Mouse (Mus musculus): ENCODE results near the gene Pate3.
"Not testable (repeated sequence)": the region's sequence is repeated elsewhere in the genome, so short reads cannot be mapped to it uniquely, and the experiment has no call there.

The Pate3 gene

DNA sequence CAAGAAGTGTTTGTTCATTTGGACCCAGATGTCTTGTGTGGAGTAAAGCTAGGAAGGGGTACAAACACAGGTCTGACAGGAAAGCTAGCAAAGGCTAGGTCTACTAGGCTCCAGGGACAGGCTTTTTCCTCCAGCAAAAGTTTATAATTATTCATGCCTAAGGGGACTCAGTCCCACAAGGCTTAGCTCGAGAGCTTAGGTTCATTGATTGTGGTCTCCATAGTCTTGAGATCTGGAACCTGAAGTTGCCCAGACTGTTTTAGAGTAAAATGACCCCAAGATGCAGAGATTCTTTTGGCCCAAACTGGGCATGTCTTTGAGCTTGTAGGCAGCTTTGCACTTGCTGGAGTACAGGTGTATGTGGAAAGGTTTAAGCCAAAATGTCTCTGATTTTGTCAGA, at the start of gene Pate3:
Pate3 (minus strand) TSS at position 101 of the 400 bp plus-strand sequence.
- DNase-seq (ENCODE audit: extremely low spot score, low read depth, low spot score): no peak

DNA sequence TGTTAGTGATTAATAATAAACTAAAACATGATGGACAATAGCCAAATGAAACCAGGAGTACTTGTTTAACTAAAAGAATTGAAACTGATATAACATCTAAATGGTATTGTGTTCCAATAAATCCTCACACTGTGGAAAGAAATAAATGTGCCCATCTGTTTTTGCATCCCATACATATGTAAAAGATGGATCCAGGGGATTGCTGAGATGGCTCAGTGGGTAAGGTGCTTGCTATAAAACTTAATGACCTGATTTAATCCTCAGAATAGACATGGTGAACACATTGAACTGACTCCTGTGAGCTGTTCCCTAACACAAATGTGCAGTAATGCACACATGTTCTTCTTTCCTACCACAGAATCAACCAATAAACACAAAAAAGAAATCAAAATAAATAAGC, 43.9 kb upstream of the Pate3 start:
- DNase-seq (ENCODE audit: extremely low spot score, low read depth, low spot score): no peak

DNA sequence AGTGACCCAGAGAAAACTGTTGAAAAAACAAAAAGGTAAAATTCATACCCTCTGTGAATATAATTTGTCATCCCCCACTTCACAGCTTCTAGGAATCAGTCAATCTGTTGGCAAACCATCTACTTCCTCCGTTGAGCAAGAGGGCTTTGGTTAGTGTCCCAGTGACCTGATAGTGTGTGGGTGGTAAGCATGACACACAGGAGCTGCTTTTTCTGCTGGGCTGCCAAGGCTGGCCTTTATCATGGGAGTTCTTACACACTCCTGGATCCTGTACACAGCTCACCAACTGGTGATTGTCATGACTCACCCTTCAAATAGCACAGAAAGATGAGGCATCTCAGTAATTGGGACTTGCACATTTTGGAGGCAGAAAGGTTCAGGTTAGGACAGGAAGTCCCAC, 39.0 kb upstream of the Pate3 start, which contains the start of gene Pate1:
Pate1 (minus strand) TSS at position 378 of the 400 bp plus-strand sequence.
- DNase-seq (ENCODE audit: extremely low spot score, low read depth, low spot score): no peak

DNA sequence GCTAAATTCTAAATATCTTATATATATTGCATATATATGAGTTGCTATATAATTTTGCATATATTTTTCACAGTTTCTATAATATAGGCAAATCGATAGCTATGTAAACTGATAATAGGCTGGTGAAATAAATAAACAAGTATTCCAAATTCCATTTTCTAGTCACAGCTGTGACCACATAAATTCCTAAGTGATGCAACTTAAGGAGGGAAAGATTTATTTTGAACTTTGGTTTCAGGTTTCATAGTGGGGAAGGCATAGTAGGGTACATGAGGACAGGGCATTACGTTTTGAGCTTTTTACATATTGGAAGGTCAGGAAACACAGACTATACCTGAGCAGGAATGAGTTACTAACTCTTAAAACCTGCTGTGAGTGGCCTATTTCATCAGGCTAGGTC, 25.6 kb upstream of the Pate3 start:
- DNase-seq (ENCODE audit: extremely low spot score, low read depth, low spot score): no peak

DNA sequence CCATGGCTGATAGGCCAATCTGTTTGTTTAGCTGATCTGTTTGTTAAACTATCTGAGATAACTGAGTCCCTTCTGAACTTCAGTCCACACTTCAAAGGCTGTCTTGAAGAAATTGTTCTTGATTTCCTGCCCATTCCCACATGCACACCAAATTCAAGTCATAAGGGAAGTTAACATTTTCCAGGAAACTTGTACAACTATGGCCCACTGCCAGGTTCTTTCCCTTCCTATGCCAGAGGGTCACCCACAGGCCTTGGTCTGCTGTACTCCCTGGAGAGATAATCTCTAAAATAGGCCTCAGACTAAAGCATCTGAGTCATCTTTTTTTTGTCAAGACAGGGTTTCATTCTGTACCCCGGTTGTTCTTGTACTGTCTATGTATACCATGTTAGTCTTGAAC, 15.0 kb downstream of the Pate3 start:
- no peak for DNase-seq (ENCODE audit: extremely low spot score, low read depth, low spot score)

DNA sequence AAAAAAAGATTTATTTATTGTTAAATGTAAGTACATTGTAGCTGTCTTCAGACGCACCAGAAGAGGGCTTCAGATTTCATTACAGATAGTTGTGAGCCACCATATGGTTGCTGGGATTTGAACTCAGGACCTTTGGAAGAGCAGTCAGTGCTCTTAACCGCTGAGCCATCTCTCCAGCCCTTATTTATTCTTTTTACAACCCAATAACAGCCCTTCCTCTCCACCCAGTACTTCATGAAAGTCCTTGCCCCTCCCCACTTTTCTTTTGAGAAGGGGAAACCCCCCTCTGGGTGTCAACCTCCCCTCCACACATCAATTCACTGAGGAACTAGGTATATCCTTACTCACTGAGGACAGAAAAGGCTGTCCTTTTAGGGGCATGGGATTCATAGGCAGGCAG, 31.2 kb downstream of the Pate3 start:
- not testable (repeated sequence) for DNase-seq (ENCODE audit: extremely low spot score, low read depth, low spot score)

DNA sequence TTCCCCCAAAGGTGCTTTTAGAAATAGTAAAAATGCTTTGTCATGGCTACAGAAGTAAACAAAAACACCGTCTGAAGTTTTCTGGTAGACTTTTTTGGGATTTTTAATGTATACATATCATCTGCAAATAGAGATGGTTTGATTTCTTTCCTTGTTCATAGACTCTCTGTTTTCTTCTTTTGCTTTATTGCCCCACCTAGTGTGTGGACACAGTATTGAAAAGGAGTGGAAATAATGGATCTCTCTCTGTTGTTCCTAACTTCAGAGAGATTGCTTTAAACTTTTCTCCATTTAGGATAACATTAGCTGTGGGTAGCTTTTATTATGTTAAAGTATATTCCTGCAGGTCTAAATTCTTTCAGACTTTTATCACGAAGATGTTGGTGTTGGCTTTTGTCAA, 34.0 kb downstream of the Pate3 start:
- peak; percentile 5 for DNase-seq (ENCODE audit: extremely low spot score, low read depth, low spot score)

DNA sequence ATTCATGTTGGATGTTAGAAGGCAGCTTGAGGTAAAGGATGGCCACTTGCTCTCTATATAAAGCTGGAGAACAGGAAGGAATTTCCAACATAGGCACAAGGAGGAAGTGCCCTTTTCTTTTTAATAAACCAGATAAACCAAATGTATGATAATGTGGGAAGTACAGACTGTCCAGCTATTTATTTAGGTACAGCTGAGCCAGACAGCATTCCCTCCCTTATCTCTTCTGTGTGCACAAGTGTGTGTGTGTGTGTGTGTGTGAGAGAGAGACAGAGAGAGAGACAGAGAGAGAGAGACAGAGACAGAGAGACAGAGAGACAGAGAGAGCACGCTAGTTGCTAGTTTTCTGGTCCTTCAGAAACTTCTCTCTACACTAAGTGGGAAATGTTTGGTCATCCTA, 36.2 kb downstream of the Pate3 start, which contains the start of gene Pate4:
Pate4 (minus strand) TSS at position 101 of the 400 bp plus-strand sequence.
- no peak for DNase-seq (ENCODE audit: extremely low spot score, low read depth, low spot score)

DNA sequence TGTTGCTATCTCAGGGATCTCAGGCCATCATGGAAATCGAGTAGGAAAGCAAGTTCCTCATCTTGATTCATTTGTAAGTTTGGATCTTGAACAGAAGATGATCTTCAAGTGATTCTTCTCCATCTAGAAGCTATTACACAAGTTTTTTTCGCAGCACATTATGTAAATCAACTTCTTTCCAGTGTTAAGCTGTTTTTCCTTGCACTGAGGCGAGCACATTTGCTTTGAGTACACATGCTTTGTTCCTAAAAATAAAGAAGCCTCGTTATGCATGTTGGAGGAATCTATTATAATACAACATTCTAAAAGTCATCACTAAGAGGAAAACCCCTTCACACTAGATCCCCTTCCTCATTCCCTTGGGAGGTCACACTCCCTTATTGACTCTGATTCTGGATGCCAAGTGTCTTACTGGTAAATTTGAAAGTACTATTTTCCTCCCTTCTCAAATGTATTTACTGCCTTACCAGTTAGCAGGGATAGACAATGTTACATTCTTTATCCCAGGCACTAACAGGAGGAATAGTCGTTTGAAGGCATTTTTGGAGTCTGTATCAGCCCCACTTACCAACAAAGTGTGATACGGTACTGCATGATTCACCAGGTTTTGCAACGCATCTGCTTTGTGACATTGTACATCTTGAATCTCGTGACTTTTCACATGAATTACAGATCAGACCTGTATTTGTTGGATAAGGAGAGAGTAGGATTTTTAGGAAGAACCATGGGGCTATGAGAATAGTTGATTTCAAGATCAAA, 40.2 kb downstream of the Pate3 start:
- no peak for DNase-seq (ENCODE audit: extremely low spot score, low read depth, low spot score)
